Mouse (Mus musculus) testis, adult 2 months (tissue): Measurements from ENCODE around the gene Hist2h2aa1.

ENCODE experiments used
- CTCF ChIP-seq: fragments of 200-500 bp; IDR thresholded peaks from 2 replicates; pipeline ENCODE4 v1.5.1; 2012; ENCODE audit warnings: low read depth, mild to moderate bottlenecking, inconsistent platforms, low read length, moderate library complexity; ENCODE audit not compliant: control insufficient read depth, insufficient read depth, insufficient replicate concordance
- POLR2A ChIP-seq: fragments of 200-500 bp; IDR thresholded peaks from 2 replicates; pipeline ENCODE4 v1.6.1; 2012; ENCODE audit warnings: low read depth, mild to moderate bottlenecking, inconsistent platforms, low read length, moderate library complexity; ENCODE audit not compliant: control insufficient read depth

DNA sequence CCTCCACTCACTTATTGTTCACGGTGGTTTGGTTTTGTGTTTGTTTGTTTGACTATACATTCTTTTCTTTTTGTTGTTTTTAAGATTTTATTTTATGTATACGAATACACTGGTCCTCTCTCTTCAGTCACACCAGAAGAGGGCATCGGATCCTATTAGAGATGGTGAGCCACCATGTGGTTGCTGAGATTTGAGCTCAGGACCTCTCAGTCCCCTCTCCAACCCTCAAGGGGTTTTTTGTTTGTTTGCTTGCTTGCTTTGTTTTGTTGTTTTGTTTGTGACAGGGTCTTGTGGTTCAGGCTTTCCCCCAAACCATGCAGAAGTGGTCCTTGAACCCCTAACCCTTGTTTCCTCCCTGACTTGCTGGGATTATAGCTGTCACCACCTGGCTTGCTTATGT lies 16.3 kb downstream of the Hist2h2aa1 start:
- TF ChIP-seq CTCF (no peak), POLR2A (no peak)
